Mouse (Mus musculus): ENCODE measurements around the gene Treml1. TPM values are rescaled to one million over a fixed set of nuclear protein-coding genes. Genes with fewer than 3 reads are reported as not detected.
A peak's percentile ranks its signal among the peaks of the same experiment; 100 is the strongest.
"Not testable (repeated sequence)": the region's sequence is repeated elsewhere in the genome, so short reads cannot be mapped to it uniquely, and the experiment has no call there.

Gene Treml1
- total RNA-seq (2022), result not detected

DNA sequence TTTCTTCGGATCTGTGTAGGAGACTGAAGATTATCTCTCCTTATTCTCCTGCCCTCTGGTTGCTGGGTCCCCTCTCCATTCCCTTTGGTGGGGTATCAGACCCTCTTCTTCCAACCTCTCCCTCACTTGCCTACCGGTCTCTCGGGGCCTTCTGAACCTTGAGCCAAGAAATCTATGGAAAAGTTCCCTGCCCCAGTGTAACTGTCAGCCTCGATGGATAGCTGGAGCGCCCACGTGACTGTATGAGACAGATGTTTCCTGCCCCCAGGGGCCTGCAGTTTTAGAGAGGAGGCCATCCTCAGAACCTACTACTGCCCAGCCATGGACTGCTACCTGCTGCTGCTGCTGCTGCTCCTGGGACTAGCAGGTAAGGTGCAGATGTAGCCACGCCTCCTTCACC, at the start of gene Treml1:
Gene Treml1, plus strand, starts transcription at position 301 of the 400 bp plus-strand sequence.
- no peak for DNase-seq (ENCODE audit: low spot score in 2 of 2)

DNA sequence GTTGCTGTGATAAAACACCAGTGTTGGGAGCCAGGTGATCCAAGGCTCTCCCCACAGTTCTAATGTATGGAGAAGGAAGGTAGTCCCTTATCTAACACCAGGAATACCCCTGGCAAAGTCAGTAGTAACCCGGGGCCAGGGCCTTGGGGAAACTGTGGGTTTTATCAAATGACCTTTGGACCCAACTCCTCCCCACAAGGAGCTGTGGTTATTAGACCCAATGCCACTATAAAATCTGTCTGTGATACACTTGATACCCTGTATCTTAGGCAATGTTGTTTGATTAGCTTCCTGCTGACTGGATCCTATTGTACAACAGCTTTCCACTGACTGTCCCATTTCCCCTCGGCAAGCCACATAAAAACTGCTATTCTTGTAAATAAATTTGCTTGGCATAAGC, 47.6 kb upstream of the Treml1 start:
- no peak for DNase-seq (ENCODE audit: low spot score in 2 of 2)

DNA sequence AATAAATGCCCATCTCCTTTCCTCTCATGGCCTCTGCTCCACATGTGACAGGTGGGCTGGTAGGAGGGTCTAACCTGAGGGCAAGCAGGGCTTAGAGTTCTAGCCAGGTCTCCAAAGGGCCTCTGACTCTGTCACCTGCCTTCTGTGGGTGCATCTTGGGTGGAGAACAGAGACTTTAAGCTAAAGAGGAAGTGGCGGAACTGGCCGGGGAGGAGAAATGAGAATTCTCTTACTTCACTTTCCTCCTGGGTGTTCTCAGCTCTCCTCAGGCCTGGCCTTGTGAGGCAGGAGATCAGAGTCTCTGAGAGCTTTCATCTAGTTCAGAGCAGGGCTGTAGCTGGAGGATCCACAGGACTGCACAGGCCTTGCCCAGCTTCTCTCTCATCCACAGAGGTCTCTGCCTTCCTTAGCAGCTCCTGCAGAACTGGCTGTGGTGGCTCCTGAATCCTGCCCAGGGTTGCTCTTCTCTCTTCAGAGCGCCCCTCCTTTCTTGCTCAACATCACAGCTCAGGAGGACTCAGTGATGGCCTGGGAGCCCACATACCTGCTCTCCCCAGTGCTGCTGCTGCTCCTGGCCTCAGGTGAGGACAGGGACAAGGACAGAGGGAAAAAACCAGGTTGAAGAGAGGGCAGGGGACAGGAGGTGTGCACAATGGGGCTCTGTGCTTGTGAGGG, 43.7 kb upstream of the Treml1 start, which contains the start of gene B430306N03Rik:
Gene B430306N03Rik, plus strand, starts transcription at position 237 of the 675 bp plus-strand sequence.
- not testable (repeated sequence) for DNase-seq (ENCODE audit: low spot score in 2 of 2)

DNA sequence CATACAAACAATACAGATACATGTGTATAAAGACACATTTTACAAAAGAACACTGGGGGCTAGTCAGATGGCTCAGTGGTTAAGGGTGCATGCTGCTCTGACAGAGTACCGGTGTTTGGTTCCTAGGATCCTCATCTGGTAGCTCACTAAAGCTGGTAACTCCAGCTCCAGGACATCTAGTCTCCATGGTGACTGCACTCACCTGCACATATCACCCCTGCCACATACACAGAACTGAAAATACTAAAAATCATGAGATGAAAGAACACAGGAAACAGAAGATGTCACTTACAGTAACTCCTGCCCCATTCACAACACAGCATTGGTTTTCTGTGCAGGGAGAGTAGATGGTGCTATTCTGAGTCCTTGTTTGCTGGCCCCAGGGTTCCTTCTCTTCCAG, 41.0 kb upstream of the Treml1 start:
- DNase-seq (ENCODE audit: low spot score in 2 of 2), result no peak

DNA sequence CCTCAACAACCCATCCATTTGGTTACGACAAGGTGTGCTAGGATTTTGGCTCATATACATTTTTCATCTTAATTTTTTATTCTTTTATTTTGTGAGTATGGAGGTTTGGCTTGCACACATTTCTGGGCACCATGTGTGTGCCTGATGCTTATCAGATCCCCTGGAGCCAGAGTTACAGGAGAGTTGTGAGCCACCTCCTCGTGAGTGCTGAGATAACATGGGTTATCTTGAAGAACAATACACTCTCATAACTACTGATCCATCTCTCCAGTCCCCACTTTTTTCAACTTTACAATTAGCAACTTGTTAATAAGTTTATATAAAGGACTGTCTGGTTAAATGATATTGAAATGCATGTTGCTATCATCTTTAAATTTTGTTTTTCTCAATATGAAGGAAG, 38.4 kb upstream of the Treml1 start:
- DNase-seq (ENCODE audit: low spot score in 2 of 2), result no peak

DNA sequence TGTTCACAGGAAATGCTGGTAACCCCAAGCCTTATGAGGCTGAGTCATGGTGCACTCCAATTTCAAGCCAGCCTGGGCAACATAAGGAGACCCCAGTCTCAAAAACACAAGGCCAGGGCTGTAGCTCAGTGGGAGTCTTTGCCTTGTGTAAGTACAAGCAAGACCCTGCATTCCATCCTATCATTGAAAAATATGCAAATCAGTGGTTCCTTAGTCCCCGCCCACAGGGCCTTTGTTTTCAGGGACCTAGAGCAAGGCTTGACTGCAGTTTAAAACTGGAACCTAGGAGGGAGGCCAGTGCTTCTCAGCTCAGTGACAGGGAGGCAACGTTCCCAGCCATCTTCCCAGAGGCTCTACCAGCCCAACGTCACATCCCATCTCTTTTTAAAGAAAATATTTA, 36.5 kb upstream of the Treml1 start:
- no peak for DNase-seq (ENCODE audit: low spot score in 2 of 2)

DNA sequence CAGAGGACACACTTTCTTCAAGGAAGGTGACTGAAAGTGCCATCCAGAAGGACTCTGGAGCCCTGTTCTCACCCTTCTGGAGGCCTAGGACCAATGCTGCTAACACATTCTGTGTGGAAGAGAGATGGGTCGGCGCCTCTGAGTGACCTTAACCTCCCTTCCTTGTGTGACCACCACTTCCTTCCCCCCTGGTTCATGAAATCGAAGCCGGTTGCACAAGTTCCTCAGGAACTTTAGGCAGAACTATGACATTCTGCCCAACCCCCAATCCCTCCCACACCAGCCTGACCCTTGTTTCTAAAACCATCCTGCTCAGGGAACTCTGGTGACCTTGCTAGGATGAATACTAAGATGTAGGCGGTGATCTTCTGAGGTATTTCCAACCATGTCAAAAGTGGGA, 35.5 kb upstream of the Treml1 start:
- DNase-seq (ENCODE audit: low spot score in 2 of 2), result no peak

DNA sequence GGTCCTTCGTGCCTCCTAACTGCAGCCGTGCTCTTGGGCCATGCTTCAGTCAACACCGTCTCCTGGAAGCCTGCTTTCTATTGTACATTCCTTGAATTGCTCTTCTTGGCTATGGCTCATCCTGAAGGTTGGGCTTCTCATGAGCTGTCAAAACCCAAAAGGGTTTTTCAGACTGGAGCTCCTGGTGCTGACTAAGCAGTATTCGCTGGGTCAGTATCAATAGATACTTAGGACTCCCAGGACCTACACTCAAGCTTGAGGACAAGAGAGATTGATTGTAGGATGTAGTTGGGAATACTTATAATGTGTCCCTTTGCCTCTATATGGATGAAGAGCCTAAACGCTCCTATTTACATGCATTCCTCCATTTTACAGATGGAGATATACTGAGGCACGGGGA, 34.6 kb upstream of the Treml1 start:
- DNase-seq (ENCODE audit: low spot score in 2 of 2), result no peak

DNA sequence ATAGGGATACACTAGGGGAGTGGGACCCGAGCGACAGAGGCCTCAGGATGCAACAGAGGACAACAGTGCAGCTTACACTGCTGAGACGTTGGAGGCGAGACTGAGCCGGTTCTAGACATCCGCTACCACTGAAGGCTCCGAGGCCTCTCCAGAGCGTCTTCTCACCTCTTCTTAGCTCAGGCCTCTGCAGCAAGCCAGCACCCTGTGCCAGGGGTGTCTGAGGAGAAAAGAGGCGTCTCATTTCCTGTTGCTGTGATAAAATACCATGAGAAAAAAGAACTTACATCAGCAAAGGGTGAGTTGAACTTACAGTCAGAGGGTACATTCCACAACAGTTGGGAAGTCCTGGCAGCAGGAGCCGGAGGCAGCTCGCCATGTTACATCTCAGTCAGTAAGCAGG, 34.1 kb upstream of the Treml1 start:
- no peak for DNase-seq (ENCODE audit: low spot score in 2 of 2)

DNA sequence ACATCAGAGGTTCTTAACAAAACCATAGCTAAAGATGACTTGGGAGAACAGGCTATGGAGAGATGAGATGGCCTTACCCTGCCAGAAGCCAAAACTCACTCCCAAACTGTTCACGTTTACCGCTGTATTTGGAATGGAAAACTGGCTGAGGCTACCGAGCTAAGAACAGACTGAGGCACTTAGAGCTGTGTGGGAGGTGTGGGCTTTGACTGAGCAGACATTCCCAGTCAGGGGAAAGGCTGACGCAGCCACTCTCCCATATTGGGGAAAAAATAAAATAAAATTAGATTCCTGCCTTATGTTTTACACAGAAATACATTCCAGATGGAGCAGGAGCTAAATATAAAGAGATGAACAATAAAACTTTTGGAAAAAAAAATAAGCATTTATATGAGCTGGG, 33.1 kb upstream of the Treml1 start:
- no peak for DNase-seq (ENCODE audit: low spot score in 2 of 2)

DNA sequence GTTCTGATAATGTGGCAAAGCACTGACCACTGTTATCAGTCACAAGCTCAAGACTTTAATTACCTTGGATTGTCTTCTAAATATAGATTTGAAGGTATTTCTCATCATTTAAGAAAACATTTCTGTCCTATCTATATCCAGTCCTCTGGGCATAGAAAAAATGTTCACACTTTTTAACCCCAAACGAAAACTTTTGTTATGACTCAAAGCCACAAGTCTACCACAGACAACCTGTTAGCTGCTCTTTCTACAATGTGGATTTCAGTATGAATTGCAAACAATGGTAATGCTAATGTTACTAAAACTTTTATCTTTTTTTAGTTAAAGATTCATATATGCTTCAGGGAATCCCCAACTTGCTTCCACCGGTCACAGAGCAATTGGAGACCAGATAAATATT, 27.2 kb upstream of the Treml1 start:
- no peak for DNase-seq (ENCODE audit: low spot score in 2 of 2)

DNA sequence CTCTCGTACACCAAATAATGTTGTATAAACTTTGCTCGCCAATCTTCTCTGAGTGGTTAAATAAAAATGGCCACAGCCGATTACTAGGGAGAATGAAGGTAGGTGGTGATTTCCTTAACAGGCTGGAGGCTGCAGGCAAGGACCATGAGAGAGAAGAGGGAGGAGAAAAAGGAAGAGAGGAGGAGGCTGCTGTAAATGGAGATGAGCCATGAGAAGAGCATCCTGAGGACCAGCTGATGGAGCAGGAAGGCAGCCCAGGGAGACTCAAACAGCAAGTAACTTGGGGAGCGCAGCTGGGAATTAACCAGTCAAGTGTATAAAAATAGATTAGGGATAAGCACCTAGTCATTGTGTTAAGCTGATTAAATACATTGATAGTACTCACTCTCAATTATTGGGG, 25.5 kb upstream of the Treml1 start:
- DNase-seq (ENCODE audit: low spot score in 2 of 2), result no peak

DNA sequence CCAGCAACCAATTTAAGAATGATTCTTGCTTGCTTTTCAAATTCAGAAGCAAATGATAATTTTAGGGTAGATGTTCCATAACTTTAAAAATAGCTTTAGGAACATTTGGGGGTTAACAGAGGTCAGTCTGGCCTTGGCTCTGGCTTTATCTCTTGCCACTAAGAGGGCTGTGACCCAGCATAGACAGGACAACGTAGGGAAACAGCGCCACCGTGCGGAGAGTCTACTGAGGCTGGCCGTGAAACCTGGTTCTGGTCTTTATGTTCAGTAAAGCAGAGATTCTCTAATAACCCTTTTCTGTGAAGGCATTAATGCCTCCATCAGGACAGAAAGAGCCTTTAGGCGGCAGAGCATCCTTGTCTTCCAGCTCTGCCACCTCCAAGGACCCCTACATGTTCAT, 22.9 kb upstream of the Treml1 start:
- peak; percentile 36 to 49 for DNase-seq (ENCODE audit: low spot score in 2 of 2)

DNA sequence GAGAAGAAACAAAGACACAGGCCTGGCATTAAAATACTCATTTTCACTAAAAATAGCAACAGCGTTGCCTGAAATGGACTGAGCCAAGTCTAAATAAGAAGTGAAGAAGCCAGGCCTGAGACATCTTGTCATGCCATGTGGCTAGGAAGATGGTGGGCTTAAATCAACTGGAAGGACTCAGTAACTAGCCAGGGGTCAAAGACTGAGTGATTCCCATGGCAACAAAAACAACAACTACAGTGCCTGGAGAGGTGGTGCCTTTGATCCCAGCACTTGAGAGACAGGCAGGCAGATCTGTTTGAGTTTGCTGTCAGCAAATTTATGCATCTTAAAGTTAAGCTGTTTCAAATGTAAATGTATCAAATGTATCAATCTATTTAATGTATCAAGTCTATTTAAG, 19.4 kb upstream of the Treml1 start:
- no peak for DNase-seq (ENCODE audit: low spot score in 2 of 2)

DNA sequence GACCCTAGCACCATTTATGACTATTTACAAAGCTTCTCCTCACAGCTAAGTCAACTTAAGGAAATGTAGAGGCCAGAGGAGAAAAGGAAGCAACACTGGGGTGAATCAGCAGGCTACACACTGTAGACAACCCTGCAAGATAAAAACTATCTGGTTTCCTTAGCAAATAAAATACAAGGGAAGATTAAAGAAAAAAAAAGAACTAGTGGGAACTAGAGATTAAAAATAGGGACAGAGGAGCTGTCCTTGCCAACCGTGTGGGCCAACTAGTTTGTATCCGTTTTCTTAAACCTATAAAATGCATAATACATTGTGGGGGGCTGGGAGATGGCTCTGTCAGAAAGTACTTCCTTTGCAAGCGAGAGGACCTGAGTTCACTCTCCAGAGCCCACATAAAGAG, 17.8 kb upstream of the Treml1 start:
- no peak for DNase-seq (ENCODE audit: low spot score in 2 of 2)

DNA sequence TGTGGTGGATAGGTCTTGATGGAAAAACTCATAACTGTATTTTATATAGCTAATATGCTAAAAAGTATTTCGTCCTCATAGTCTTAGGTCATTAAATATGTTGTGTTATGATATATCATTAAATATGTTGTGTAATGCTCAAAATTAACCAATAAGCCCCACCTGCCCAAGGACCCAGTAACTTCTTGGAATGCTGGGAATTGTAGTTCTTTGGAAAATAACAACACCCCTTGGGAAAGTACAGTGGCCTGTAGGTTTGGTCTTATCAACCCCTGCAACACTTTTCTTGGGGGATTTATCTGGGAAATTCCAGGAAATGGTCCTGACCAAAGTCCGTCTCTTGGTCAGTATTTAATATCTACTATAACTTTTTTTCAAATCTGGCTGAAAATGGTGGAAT, 16.7 kb upstream of the Treml1 start:
- no peak for DNase-seq (ENCODE audit: low spot score in 2 of 2)

DNA sequence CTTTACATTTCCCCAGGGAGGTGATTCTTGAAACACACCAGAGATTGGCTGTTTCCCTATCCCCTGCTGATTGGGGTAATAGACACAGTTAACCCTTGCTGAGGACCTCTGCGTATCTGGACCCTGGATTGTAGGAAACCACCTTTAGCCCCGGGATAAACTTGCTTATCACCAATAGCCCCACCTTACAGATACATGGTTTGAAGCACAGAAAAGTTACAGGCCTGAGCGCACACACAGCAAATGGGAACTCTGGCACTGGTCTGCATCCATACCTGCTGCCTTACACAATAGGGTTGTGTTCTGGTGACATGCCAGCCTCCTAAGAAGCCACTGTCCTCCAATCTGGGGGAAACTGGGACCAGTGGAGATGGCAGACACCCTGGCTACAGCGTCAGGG, 13.9 kb upstream of the Treml1 start:
- no peak for DNase-seq (ENCODE audit: low spot score in 2 of 2)

DNA sequence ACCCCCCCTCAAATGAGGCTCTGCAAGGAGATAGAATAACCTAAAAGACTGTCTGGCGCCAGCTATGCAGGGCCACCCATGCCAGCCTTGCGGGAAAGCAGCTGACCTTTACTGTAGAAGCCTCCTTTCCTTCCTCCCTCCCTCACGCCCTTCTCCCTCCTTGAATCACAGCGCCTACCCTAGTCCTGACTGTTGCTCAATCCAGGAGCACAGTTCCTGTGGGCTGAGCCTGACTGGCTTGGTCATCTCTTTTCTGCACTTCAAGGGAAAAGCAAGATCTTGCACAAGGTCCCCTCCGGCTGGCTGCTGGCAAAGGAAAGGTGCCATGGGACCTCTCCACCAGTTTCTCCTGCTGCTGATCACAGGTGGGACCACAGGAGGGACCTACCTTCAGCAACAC, 13.5 kb upstream of the Treml1 start, which contains the start of gene Trem2:
Gene Trem2, plus strand, starts transcription at position 171 of the 400 bp plus-strand sequence.
- DNase-seq (ENCODE audit: low spot score in 2 of 2), result no peak

DNA sequence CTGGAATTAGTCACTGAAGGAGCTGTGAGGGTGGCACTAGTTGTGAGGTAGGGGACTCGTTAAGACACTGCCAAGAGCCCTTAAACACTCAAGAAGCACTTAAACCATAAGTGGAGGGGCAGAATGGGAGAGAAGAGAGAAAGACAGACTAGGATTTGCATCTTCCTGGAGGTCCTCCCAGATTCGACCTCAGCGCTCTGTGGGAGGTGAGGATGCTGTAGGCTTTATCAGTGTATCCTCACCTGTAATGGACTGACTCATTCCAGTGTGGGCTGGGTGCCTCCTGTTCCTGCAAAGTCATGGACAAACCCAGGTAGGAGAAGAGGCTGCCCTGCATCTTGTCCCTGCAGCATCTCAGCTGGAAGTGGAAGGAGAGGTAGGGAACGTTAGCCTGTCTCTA, 12.9 kb upstream of the Treml1 start:
- DNase-seq (ENCODE audit: low spot score in 2 of 2), result no peak

DNA sequence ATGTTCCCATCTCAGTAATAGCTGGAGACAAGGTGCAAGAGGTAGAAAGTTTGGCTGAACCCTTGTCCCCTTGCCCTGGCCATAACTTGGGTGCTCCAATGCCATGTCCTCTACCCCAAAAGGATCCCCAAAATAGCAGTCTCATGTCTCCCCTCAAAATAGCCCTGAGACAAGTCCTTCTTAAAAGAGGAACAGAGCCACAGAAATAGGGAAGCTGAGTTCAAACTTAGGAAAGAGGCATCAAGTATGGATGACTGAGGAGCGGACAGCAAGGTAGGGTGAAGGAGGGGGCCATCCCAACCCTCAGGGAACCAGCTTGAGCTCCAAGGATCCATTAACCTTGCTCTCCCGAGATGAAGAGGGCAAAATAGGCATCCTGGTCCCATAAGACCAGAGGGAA, 12.4 kb upstream of the Treml1 start:
- no peak for DNase-seq (ENCODE audit: low spot score in 2 of 2)

DNA sequence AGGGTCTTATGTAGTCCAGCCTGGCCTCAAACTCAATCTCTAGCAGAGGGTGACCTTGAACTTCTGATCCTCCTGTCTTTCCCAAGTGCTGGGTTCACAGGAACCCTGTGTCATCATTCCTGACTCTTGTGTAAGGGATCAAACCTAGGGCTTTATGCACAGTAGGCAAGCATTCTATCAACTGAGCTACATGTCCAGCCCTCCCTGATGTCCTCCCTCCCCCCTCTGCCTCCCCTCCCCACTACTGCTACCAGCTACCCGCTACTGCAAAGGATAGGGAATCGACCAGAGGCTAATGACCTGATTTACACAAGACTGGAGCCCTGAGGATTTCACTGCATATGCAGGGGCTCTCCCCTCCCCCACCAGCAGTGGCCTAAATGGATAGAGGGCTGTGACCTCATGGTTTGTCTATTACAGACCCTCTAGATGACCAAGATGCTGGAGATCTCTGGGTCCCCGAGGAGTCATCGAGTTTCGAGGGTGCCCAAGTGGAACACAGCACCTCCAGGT, 9.0 kb upstream of the Treml1 start:
- DNase-seq (ENCODE audit: low spot score in 2 of 2), result no peak

DNA sequence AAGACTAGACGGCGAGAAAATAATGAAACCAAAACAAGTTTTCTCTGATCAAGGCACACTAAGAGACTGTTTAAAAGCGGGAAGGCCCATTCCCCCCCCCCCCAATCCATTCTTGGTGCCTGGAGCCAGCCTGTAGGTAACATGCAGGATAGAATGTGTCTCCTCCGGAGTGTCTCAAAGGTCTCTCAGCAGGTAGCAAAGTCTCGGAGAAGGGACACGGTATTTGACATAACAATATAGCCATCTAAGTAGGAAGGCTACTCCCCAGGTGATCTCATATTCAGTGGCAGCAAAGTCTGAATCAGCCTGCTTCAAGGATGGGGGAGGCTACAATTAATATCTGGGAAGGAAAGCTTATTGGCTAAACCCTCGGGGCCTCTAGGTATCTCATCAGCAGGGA, 6.7 kb upstream of the Treml1 start:
- not testable (repeated sequence) for DNase-seq (ENCODE audit: low spot score in 2 of 2)

DNA sequence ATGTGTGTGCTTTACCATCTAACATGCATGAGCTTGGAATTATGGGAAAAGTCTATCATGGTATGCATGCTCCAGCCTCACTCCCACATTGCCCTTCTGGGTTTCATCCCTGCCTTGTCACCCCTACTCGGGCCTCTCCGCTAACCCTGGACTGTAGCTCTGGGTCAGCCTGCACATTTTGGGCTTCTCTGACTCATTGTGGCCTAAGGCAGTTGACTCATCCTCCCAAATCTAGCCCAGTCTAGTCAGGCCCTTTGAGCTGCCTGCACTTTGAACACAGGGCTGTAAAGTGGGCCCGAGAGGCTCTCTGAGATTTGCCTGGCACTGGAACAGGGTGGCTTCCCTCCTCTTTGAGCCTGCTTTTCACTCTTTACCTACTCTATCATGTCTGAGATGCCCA, 3.9 kb upstream of the Treml1 start:
- DNase-seq (ENCODE audit: low spot score in 2 of 2), result no peak

DNA sequence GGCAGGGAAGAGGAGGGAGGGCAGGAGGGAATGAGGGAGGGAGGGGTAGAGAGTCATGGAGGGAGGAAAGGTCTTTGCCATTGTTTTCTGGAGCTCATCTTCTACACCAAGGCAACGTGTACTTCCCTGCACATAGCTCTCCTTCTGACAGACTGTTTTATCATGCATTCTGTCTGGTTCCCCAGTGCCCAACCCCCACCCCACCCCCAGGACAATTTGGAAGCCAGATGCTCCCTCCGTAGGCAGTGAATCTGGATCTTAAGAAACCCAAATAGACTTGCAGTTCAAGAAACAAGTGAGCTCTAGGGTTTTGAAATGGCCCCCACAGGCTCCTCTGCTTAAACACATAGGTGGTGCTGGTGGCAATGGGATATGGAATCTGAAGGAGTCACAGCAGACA, 1.8 kb upstream of the Treml1 start:
- no peak for DNase-seq (ENCODE audit: low spot score in 2 of 2)

Data from gastrocnemius, adult 8-10 months (tissue).